Mouse (Mus musculus): ENCODE data around the gene Odf2.

Gene Odf2

GRCm38 (mm10) chr2:29889066-29889944 is at the start of gene Odf2:
Odf2 (plus strand) TSS chr2:29889221.
- peak; percentile 100 for DNase-seq

- no peak for DNase-seq
These were observed 49.6 kb upstream of the Odf2 start for GRCm38 (mm10) chr2:29839460-29839859.

DNA sequence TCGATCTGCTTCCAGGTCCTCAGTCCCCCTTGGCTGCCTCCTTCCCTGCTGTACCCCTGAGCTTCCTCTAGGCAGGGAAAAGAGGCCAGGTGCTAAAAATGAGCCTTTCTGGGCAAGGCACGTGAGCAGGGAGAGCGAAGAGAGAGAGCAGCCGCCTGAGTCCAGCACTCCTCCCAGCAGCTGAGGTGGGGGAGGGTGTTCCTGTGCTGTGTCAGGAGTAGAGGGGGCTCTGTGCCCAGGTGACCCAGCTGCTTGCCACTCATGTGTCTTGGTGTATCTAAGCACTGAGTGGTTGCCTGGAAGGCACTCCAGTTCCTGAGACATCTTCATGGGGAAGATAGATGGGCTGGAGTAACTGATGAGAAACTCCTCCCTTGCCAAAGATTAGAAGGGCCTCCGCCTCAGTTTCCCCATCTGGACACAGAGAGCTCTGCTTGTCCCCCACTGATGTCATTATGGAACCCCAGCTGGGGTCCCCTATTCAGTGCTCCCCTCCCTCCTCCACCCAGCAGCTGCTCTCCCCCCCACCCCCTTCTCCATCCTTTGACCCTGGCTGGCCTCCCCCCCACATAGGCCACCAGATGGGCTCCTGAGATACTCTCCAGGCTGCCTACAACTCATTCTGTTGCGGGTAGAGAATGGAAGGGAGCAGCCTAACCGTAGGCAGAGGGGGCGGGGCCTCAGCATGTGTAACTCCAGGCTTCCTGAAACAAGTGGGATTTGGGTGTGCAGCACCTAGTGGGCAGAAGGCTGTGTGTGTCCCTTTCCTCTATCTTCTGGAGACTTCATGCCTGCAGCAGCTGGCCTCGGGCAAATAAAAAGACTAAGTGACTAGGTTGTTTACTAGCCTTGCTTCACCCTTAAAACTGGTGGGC is 45.6 kb upstream of the Odf2 start:
- DNase-seq = peak in 1 of 2 experiments; percentile 31

- DNase-seq = no peak
These were observed 44.9 kb upstream of the Odf2 start for GRCm38 (mm10) chr2:29844115-29844514.

DNA sequence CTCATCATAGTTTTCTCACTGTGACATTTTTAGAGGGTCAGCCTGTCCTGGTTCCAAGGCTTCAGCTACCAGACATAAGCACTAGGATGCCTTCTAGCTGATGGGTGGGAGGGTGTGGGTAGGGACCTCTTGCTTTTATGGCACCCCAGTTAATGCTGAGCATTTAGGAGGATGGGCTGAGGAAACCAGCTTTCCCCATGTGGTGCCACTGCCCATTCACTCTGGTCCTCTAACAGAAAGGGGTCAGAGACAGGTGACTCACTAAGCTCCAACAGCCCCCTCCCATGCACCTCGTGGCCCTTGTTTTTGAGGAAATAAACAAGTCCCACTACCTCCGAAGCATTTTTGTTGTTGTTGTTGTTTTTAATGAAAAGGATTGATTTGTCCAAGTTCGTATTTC is 44.4 kb upstream of the Odf2 start:
- no peak for DNase-seq

- peak in 1 of 2 experiments; percentile 49 for DNase-seq
These were observed 43.4 kb upstream of the Odf2 start for GRCm38 (mm10) chr2:29845636-29846035.

GRCm38 (mm10) chr2:29846061-29846853 is 42.8 kb upstream of the Odf2 start:
- peak; percentile 36 to 40 for DNase-seq

GRCm38 (mm10) chr2:29846911-29847310 is 42.1 kb upstream of the Odf2 start:
- no peak for DNase-seq

- no peak for DNase-seq
These were observed 40.0 kb upstream of the Odf2 start for GRCm38 (mm10) chr2:29849041-29849440.

DNA sequence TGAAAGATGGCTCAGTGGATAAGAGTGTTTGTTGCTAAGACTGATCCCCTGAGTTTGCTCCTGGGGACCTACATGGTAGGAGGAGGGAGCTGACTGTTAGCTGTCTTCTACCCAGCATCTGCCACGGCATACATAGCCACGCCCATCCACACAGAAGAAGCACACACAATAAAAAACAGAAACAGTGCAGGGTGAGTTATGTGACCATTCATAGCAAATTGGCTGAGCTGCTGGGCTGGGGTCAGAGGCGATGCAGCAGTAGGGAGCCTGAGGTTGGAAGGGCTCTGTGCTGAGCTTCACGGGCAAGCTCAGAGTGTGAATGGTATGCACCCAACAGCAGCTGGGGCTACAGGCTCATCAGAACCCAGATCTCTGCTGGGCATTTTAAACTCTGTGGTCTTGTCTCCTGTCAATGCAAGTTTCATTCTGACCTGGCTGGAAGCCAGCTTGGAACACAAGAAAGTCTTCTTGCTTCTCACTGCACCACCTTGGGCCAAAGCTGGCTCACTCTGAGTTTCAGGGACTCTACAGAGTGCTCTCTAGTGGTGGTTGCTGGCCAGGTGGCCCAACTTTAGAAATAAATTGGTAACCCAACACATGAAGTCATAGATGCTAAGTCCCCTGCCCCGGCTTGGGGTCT is 39.1 kb upstream of the Odf2 start:
- DNase-seq = no peak

GRCm38 (mm10) chr2:29852957-29853485 is 36.0 kb upstream of the Odf2 start:
- no peak for DNase-seq

DNA sequence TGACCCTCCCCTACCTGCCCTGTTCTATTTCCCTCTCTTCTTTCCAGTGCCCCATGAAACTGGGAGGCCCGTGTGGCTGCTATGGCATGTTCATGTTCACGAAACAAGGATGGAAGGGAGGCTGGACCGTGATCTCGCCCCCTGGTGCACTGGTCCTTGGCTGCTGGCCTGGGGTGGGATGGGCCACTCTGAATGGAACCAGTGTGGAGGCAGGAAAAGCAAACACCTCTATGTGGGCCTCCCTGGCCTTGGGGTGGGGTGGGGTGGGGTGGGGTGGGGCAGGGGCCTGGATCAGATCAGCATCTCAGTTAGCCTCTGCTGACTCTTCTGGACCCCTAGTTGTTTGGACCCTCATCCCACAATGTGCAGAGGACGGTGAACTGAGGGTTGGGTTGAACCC is 35.3 kb upstream of the Odf2 start:
- DNase-seq = no peak

GRCm38 (mm10) chr2:29855585-29856210 is 33.3 kb upstream of the Odf2 start:
- DNase-seq = no peak

DNA sequence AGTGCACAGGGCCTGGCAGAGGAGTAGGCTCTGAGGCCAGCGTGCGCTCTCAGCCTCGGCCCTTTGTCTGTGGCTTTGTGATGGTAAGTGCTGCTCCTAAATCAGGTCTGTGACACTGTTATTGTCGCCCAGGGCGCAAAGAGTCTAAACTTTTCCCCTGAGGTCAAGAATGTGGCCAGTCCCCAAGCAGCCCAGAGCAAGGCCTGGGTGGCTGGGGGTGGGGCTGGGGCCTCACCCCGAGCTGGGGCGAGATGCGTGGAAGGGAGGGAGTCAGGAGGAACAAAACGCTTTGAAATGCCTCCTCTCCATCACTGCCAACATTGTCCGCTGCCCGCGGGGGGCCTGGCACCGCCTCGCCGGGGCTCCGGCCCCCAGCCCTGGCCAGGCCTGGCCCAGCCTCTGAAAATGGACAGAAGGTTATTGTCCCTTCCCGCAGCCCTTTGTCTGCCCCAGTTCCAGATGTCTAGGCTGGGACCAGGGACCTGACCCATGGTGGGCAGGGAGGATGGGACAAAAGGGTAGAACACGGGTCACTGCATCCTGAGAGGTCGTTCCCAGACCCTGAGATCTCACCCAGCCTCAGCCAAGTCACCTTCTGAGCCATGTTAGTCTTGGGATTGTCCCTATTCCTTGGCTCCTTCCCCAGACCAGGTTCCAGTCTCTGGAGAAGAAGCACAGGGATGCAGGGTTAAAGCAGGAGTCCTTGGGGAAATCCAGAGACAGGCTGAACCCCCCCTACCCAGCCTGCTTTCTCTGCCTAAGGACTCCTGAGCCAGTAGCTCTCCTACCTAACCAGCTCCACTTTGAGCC is 32.4 kb upstream of the Odf2 start:
- peak in 1 of 2 experiments; percentile 45 for DNase-seq

DNA sequence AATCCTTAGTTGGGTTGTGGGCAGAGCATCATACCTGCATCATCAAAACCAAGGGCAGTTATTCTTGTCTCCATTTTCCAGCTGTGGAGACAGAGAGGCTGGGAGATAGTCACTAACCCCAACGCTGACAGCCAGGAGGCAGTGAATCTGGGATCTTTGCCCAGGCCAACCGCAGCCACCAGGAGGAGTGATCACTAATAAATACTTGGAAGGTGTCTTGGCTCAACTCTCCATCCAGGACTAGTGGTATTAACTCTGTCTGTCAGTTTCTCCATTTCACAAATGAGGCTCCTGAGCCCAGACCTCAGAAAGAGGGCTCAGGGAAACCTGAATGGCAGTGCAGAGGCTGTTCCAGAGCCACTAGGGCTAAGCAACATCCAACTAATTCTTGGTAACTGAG is 31.7 kb upstream of the Odf2 start:
- DNase-seq = no peak

- no peak for DNase-seq
These were observed 31.1 kb upstream of the Odf2 start for GRCm38 (mm10) chr2:29857967-29858366.

DNA sequence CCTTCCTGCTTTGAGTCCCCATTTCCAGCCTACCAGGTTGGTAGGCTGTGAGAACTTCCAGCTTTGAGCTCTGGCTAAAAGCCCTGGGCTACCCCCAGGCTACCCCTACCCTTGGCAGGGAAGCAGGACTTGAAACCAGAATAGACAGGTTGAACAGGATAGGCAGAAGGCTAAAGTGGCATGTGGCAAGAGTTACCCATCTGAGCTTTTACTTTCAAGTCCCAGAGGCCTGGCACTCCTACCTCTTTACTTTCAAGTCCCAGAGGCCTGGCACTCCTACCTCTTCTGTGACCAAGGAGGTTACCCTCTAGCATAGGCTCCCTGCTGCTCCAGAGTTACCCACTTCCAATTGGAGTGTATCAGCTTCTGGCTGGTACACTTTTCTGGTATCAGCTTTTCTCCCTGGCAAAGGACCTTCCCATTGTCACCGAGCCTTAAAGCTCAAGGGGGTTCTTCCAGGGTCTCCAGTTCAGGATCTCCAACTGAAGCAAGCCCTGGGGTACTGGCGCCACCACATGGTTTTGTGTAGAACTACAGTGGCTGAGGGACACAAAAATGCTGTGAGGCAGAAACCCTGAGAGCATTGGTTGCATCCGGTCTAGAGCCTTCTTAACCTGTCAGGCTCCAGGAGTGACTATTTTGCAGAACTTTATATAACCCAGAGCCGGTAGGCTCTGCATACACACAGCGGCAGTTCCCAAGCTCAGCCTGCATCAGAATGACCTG is 30.1 kb upstream of the Odf2 start:
- DNase-seq = peak; percentile 55 to 60

- no peak for DNase-seq
These were observed 23.9 kb upstream of the Odf2 start for GRCm38 (mm10) chr2:29865125-29865524.

- peak; percentile 92 to 93 for DNase-seq
These were observed 19.9 kb upstream of the Odf2 start, which contains the start of gene Cercam for GRCm38 (mm10) chr2:29868949-29869645. Cercam (plus strand) TSS chr2:29869164.

All from cerebellum, postnatal 10 days (tissue).